Mouse (Mus musculus) CH12.LX (cell line): ENCODE measurements around the gene Ccna2. TPM values are rescaled to one million over a fixed set of nuclear protein-coding genes. Genes with fewer than 3 reads are reported as not detected.

Experiments used
- DNase-seq: peaks from one replicate; pipeline ENCODE4 v3.0.0-alpha.2; 2013; ENCODE audit errors: extremely low read depth
- H3K27ac ChIP-seq: 2 replicates; pipeline ENCODE4 v1.5.1; 2012; ENCODE audit warnings: low read depth, mild to moderate bottlenecking, control low read depth, moderate library complexity; ENCODE audit not compliant: insufficient read depth
- H3K27me3 ChIP-seq: replicated peaks from 2 replicates; pipeline ENCODE3; 2012; ENCODE audit warnings: inconsistent platforms
- H3K36me3 ChIP-seq, 2 experiments: replicated peaks in 1 of 2; 2 replicates each; pipeline versions ENCODE3 to v1.6.1; 2012; ENCODE audit warnings: inconsistent platforms in 1 of 2, low read length in 1 of 2, mild to moderate bottlenecking in 1 of 2, mixed read lengths in 1 of 2, moderate library complexity in 1 of 2; ENCODE audit not compliant: control insufficient read depth in 1 of 2, insufficient read depth in 1 of 2
- H3K4me1 ChIP-seq, 2 experiments: 2 replicates each; pipeline ENCODE4 v1.6.1; 2012; ENCODE audit warnings: inconsistent platforms in 1 of 2, moderate library complexity in 1 of 2; ENCODE audit not compliant: insufficient read depth in 2 of 2, control insufficient read depth in 1 of 2
- H3K4me2 ChIP-seq: 2 replicates; pipeline ENCODE4 v1.6.1; 2012; ENCODE audit warnings: low read depth, mild to moderate bottlenecking, control low read depth; ENCODE audit not compliant: poor library complexity, insufficient read depth, severe bottlenecking
- H3K4me3 ChIP-seq, 3 experiments: fragments of 150-350 bp in 1 of 3; sonication (generic) in 1 of 3; replicated peaks in 1 of 3; 2 replicates each; pipeline versions ENCODE3 to v1.5.1; 2011 to 2012; ENCODE audit warnings: low read depth in 2 of 3, low read length in 2 of 3, mild to moderate bottlenecking in 2 of 3, moderate library complexity in 2 of 3, control low read depth in 1 of 3, improper control_type of control experiment in 1 of 3, inconsistent platforms in 1 of 3, mixed read lengths in 1 of 3; ENCODE audit not compliant: poor library complexity in 1 of 3
- H3K79me2 ChIP-seq: replicated peaks from 2 replicates; pipeline ENCODE4 v1.6.1; 2012; ENCODE audit warnings: mild to moderate bottlenecking, moderate library complexity; ENCODE audit not compliant: control insufficient read depth, poor library complexity, insufficient read depth, severe bottlenecking; ENCODE audit errors: extremely low read depth
- H3K9ac ChIP-seq: 2 replicates; pipeline ENCODE4 v1.6.1; 2012; ENCODE audit warnings: low read depth, mild to moderate bottlenecking, control low read depth, moderate library complexity; ENCODE audit not compliant: insufficient read depth
- H3K9me3 ChIP-seq: replicated peaks from 2 replicates; pipeline ENCODE3; 2012; ENCODE audit warnings: low read length, inconsistent platforms, mixed read lengths
- BHLHE40 ChIP-seq: IDR thresholded peaks from 2 replicates; pipeline ENCODE4 v1.6.1; 2011; ENCODE audit warnings: mild to moderate bottlenecking, low read depth, low read length, improper control_type of control experiment
- MEF2A ChIP-seq: IDR thresholded peaks from 2 replicates; pipeline ENCODE4 v1.6.1; 2014; ENCODE audit warnings: low read depth, mild to moderate bottlenecking, inconsistent platforms, low read length, improper control_type of control experiment, borderline replicate concordance
- MXI1 ChIP-seq: IDR thresholded peaks from 2 replicates; pipeline ENCODE4 v1.6.1; 2011; ENCODE audit warnings: mild to moderate bottlenecking, low read depth, low read length, improper control_type of control experiment
- USF1 ChIP-seq: IDR thresholded peaks from 2 replicates; pipeline ENCODE4 v1.6.1; 2014; ENCODE audit warnings: low read depth, mild to moderate bottlenecking, inconsistent platforms, low read length, improper control_type of control experiment
- dilution Hi-C: fragments of 300-500 bp; cut with MboI; formaldehyde crosslinking; loops from 2 replicates; pipeline ENCODE4 v1.14.3; 2020; ENCODE audit warnings: low sequenced_read_pairs; ENCODE audit not compliant: extremely low pct_unique_long_range_greater_than_20kb, extremely low pct_ligation_motif_present
- in situ Hi-C: fragments of 300-500 bp; cut with MboI; formaldehyde crosslinking; loops from 3 replicates; pipeline ENCODE4 v1.14.3; 2019; ENCODE audit warnings: low sequenced_read_pairs, low pct_ligation_motif_present, low pct_unique_long_range_greater_than_20kb, mixed read lengths
- polyA plus RNA-seq: library from polyadenylated mRNA; unstranded; fragments of >175 nt; gene quantifications from 2 replicates; pipeline ENCODE4 v1.2.1, GENCODE M21; 2012; ENCODE audit warnings: low read depth; ENCODE audit not compliant: insufficient read length
- total RNA-seq, 2 experiments: library from RNA; depleted of rRNA; stranded (reverse); fragments of 300-350 nt in 1 of 2; fragments of >200 nt in 1 of 2; gene quantifications; 2 replicates each; pipeline ENCODE4 v1.2.3; 2012 to 2014

The Ccna2 gene
- total and polyA plus RNA-seq, 3 experiments = 94.7 to 240 (median 148) TPM

GRCm38 (mm10) chr3:36521073-36522060 is 50.6 kb downstream of the Ccna2 start, which contains the start of gene Gm11549:
Gene Gm11549, minus strand, starts transcription at chr3:36521813.
- no peak for DNase-seq
- TF ChIP-seq MXI1 (no peak), BHLHE40 (no peak), MEF2A (no peak)
- no peaks in the 10 kb centered on the region for H3K79me2 ChIP-seq
- no peaks in the 10 kb centered on the region for H3K27me3 ChIP-seq
- in situ Hi-C loops (no loop called here), dilution Hi-C loops (no loop called here)
- no peaks in the 10 kb centered on the region for H3K9me3 ChIP-seq
- no peak within 1 kb of the TSS for H3K27ac ChIP-seq
- no peaks in the 10 kb centered on the region for H3K36me3 ChIP-seq
- peaks cover 0 to 3% of the 10 kb centered on the region in 2 experiments; a peak in 3 of 4 replicates for H3K4me1 ChIP-seq
- peak within 1 kb of the TSS; percentile 12; the same call in 1 of the 2 replicates for H3K9ac ChIP-seq
- peak within 1 kb of the TSS in 1 of 3 experiments; percentile 54 for H3K4me3 ChIP-seq
- H3K4me2 ChIP-seq = peak within 1 kb of the TSS; percentile 90

GRCm38 (mm10) chr3:36516196-36516595 is 55.8 kb downstream of the Ccna2 start:
- no peak overlapping the region for H3K27ac ChIP-seq
- peak overlapping the region; percentile 19 for H3K4me2 ChIP-seq
- no peak overlapping the region for H3K4me3 ChIP-seq
- H3K27me3 ChIP-seq = no peaks in the 10 kb centered on the region
- no peaks in the 10 kb centered on the region for H3K9me3 ChIP-seq
- dilution Hi-C loops (no loop called here), in situ Hi-C loops (no loop called here)
- no peaks in the 10 kb centered on the region for H3K79me2 ChIP-seq
- no peak for DNase-seq
- H3K9ac ChIP-seq = no peak overlapping the region
- TF ChIP-seq USF1 = no peak
- H3K4me1 ChIP-seq = no peaks in the 10 kb centered on the region
- no peaks in the 10 kb centered on the region for H3K36me3 ChIP-seq

Other genes with a start within 250 kb of the Ccna2 start
- 38.4 and 43.4 TPM in 2 replicates for gene Anxa5, start 96.3 kb downstream of the Ccna2 start, total RNA-seq (2012; rRNA removed)
- gene Anxa5, start 96.3 kb downstream of the Ccna2 start, total RNA-seq (2014; rRNA removed) = 30.8 and 35.4 TPM in 2 replicates
- 45.0 and 47.1 TPM in 2 replicates for gene Anxa5, start 96.3 kb downstream of the Ccna2 start, polyA plus RNA-seq
- gene 1810062G17Rik, start 96.2 kb downstream of the Ccna2 start, total RNA-seq (2012; rRNA removed) = 3.1 and 3.3 TPM in 2 replicates
- 3.2 and 3.9 TPM in 2 replicates for gene 1810062G17Rik, start 96.2 kb downstream of the Ccna2 start, total RNA-seq (2014; rRNA removed)
- 2.2 and 3.1 TPM in 2 replicates for gene 1810062G17Rik, start 96.2 kb downstream of the Ccna2 start, polyA plus RNA-seq
- not detected in 2 replicates for gene Gm11549, start 50.3 kb downstream of the Ccna2 start, total RNA-seq (2012; rRNA removed)
- gene Gm11549, start 50.3 kb downstream of the Ccna2 start, total RNA-seq (2014; rRNA removed) = not detected in 2 replicates
- not detected in 2 replicates for gene Gm11549, start 50.3 kb downstream of the Ccna2 start, polyA plus RNA-seq
- 60.6 and 77.4 TPM in 2 replicates for gene Exosc9, start 19.5 kb downstream of the Ccna2 start, total RNA-seq (2012; rRNA removed)
- 128 and 151 TPM in 2 replicates for gene Exosc9, start 19.5 kb downstream of the Ccna2 start, total RNA-seq (2014; rRNA removed)
- gene Exosc9, start 19.5 kb downstream of the Ccna2 start, polyA plus RNA-seq = 144 and 149 TPM in 2 replicates
- gene Bbs7, start 41.3 kb upstream of the Ccna2 start, total RNA-seq (2012; rRNA removed) = 1.6 and 2.6 TPM in 2 replicates
- gene Bbs7, start 41.3 kb upstream of the Ccna2 start, total RNA-seq (2014; rRNA removed) = 3.3 and 3.7 TPM in 2 replicates
- gene Bbs7, start 41.3 kb upstream of the Ccna2 start, polyA plus RNA-seq = 6.6 and 7.0 TPM in 2 replicates
- gene Trpc3, start 118.0 kb upstream of the Ccna2 start, total RNA-seq (2012; rRNA removed) = not detected in 2 replicates
- not detected in 2 replicates for gene Trpc3, start 118.0 kb upstream of the Ccna2 start, total RNA-seq (2014; rRNA removed)
- gene Trpc3, start 118.0 kb upstream of the Ccna2 start, polyA plus RNA-seq = not detected in 2 replicates